Mouse (Mus musculus) midbrain, embryonic 13.5 days (tissue): ENCODE results near the gene Fam19a5. TPM values are rescaled to one million over a fixed set of nuclear protein-coding genes. Genes with fewer than 3 reads are reported as not detected.

Experiments
- ATAC-seq: fragments of 200-750 bp; cut with Nextera tagmentation; 2 replicates; pipeline ENCODE4 v1.8.0; 2017; ENCODE audit warnings: mild to moderate bottlenecking, moderate TSS enrichment, moderate library complexity
- H3K27ac ChIP-seq: fragments of 300-500 bp; sonication (generic); 2 replicates; pipeline ENCODE4 v1.5.1; 2015; ENCODE audit warnings: inconsistent platforms, mild to moderate bottlenecking, moderate library complexity
- H3K27me3 ChIP-seq: fragments of 300-500 bp; sonication (generic); 2 replicates; pipeline ENCODE4 v1.6.1; 2015; ENCODE audit warnings: mild to moderate bottlenecking, inconsistent platforms
- H3K36me3 ChIP-seq: fragments of 300-500 bp; sonication (generic); 2 replicates; pipeline ENCODE4 v1.6.1; 2015; ENCODE audit warnings: mild to moderate bottlenecking, inconsistent platforms
- H3K4me1 ChIP-seq: fragments of 300-500 bp; sonication (generic); replicated peaks from 2 replicates; pipeline ENCODE4 v1.6.1; 2015; ENCODE audit warnings: inconsistent platforms
- H3K4me2 ChIP-seq: fragments of 300-500 bp; sonication (generic); replicated peaks from 2 replicates; pipeline ENCODE4 v1.6.1; 2015; ENCODE audit warnings: moderate library complexity, mild to moderate bottlenecking, inconsistent platforms
- H3K4me3 ChIP-seq: fragments of 300-500 bp; sonication (generic); replicated peaks from 2 replicates; pipeline ENCODE4 v1.5.1; 2015; ENCODE audit warnings: mild to moderate bottlenecking, inconsistent platforms
- H3K9ac ChIP-seq: fragments of 300-500 bp; sonication (generic); replicated peaks from 2 replicates; pipeline ENCODE4 v1.6.1; 2015; ENCODE audit warnings: mild to moderate bottlenecking, inconsistent platforms
- H3K9me3 ChIP-seq: fragments of 300-500 bp; sonication (generic); 2 replicates; pipeline ENCODE4 v1.6.1; 2016; ENCODE audit warnings: mild to moderate bottlenecking, inconsistent platforms
- WGBS: fragments of 180-500 bp; shearing (Covaris S2); methylation state at CpG from one replicate; pipeline ENCODE4 v1.1.7; 2015; 5-methylcytosine and 5-hydroxymethylcytosine counted together
- microRNA-seq: library from miRNA; unstranded; fragments of <30 nt; microRNA quantifications from one replicate; pipeline ENCODE4, GENCODE M21; 2016
- polyA plus RNA-seq: library from polyadenylated mRNA; unstranded; fragments of >200 nt; fragmentation: Nextera tagmentation; extraction: Ambion mirVana; gene quantifications from 2 replicates; pipeline ENCODE4 v1.2.1, GENCODE M21; 2015

Gene Fam19a5
- polyA plus RNA-seq, 1 experiment from 2014 or later, result 14.8 TPM

DNA sequence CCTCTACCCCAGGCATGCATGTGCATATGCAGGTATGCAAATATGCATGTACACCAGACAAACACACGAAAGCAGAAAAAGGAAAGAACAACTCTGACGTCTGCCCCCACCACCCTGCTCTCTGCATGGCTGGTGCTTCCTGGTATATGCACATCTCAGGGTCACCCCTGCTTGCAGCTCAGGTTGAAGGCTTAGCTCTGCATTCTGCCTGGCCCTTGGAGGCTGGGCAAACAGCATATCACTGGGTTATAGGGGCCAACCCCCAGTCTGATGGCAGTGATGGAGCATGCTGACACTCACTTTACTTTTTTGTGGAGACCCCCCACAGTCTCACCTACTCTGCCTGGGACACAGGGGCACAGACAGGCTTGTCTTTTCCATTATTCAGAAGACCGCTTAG, 252.5 kb downstream of the Fam19a5 start:
- ATAC-seq, result no peak

More for the DNA sequence above, 252.5 kb downstream of the Fam19a5 start:
- no peak overlapping the region for H3K9ac ChIP-seq
- H3K27me3 ChIP-seq, result no peaks in the 10 kb centered on the region
- no peaks in the 10 kb centered on the region for H3K4me1 ChIP-seq
- no peak overlapping the region for H3K4me2 ChIP-seq
- no peaks in the 10 kb centered on the region for H3K36me3 ChIP-seq
- no peaks in the 10 kb centered on the region for H3K9me3 ChIP-seq
- H3K27ac ChIP-seq, result no peak overlapping the region
- WGBS, result 84% methylated on average over 3 of the region's 3 CpGs
- H3K4me3 ChIP-seq, result no peak overlapping the region

Small RNA genes lying within 50 kb of the gene (microRNA-seq; reads per million reads assigned to microRNA genes)
- not detected for gene Mir6393
